Mouse (Mus musculus) myocyte (in vitro differentiated cells): ENCODE measurements around the gene Nrsn2.

Source experiments
- CEBPB ChIP-seq: IDR thresholded peaks from 2 replicates; pipeline ENCODE4 v1.6.1; 2011; ENCODE audit warnings: mild to moderate bottlenecking, moderate library complexity; ENCODE audit not compliant: poor library complexity, insufficient read depth, severe bottlenecking
- E2F4 ChIP-seq: IDR thresholded peaks from one replicate; pipeline ENCODE4 v1.6.1; 2011; ENCODE audit warnings: mild to moderate bottlenecking, control low read depth, moderate library complexity; ENCODE audit not compliant: insufficient read depth
- MAX ChIP-seq: IDR thresholded peaks from one replicate; pipeline ENCODE4 v1.6.1; 2011; ENCODE audit warnings: low read depth, mild to moderate bottlenecking, control low read depth
- MYOD1 ChIP-seq, 3 experiments: IDR thresholded peaks; one replicate each; pipeline ENCODE4 v1.6.1; 2011; ENCODE audit warnings: control low read depth in 2 of 3, low read depth in 2 of 3, mild to moderate bottlenecking in 2 of 3, moderate library complexity in 1 of 3; ENCODE audit not compliant: insufficient read length in 2 of 3, control insufficient read depth in 1 of 3
- MYOG ChIP-seq, 3 experiments: IDR thresholded peaks; one replicate each; pipeline ENCODE4 v1.6.1; 2011; ENCODE audit warnings: control low read depth in 2 of 3, low read depth in 2 of 3, mild to moderate bottlenecking in 2 of 3; ENCODE audit not compliant: insufficient read length in 2 of 3, control insufficient read depth in 1 of 3, insufficient read depth in 1 of 3
- POLR2A ChIP-seq: IDR thresholded peaks from one replicate; pipeline ENCODE4 v1.6.1; 2011; ENCODE audit warnings: low read depth, mild to moderate bottlenecking, control low read depth, moderate library complexity; ENCODE audit not compliant: insufficient read length
- POLR2AphosphoS2 ChIP-seq: IDR thresholded peaks from one replicate; pipeline ENCODE4 v1.6.1; 2011; ENCODE audit warnings: low read depth, control low read depth; ENCODE audit not compliant: insufficient read length
- REST ChIP-seq: IDR thresholded peaks from one replicate; pipeline ENCODE4 v1.6.1; 2011; ENCODE audit warnings: mild to moderate bottlenecking, control low read depth, moderate library complexity; ENCODE audit not compliant: insufficient read depth, insufficient read length
- SRF ChIP-seq: IDR thresholded peaks from one replicate; pipeline ENCODE4 v1.6.1; 2011; ENCODE audit warnings: low read depth; ENCODE audit not compliant: control insufficient read depth, insufficient read length
- TCF12 ChIP-seq: IDR thresholded peaks from one replicate; pipeline ENCODE4 v1.6.1; 2011; ENCODE audit warnings: mild to moderate bottlenecking, control low read depth; ENCODE audit not compliant: poor library complexity, insufficient read depth, severe bottlenecking
- TCF3 ChIP-seq: IDR thresholded peaks from one replicate; pipeline ENCODE4 v1.6.1; 2011; ENCODE audit warnings: low read depth, control low read depth; ENCODE audit not compliant: insufficient read length
- USF1 ChIP-seq: IDR thresholded peaks from one replicate; pipeline ENCODE4 v1.6.1; 2011; ENCODE audit warnings: low read depth, mild to moderate bottlenecking, control low read depth, moderate library complexity

- TF ChIP-seq TCF12 (no peak), POLR2AphosphoS2 (no peak), MYOG (IDR thresholded peaks at IDR 0.05; ENCODE audit: control insufficient read depth in 1 of 3, insufficient read depth in 1 of 3, insufficient read length in 2 of 3, low read depth in 2 of 3) (no peak), USF1 (no peak), POLR2A (no peak), MYOD1 (IDR thresholded peaks at IDR 0.05; ENCODE audit: control insufficient read depth in 1 of 3, insufficient read length in 2 of 3, low read depth in 2 of 3) (no peak), MAX (no peak), REST (no peak), E2F4 (no peak), SRF (no peak), CEBPB (no peak), TCF3 (no peak)
These were observed 38.8 kb upstream of the Nrsn2 start, which contains the start of gene 6820408C15Rik for GRCm38 (mm10) chr2:152415287-152415686.
